Mouse (Mus musculus) hindbrain, embryonic 14.5 days (tissue): Measurements from ENCODE around the gene BC049715. TPM values are rescaled to one million over a fixed set of nuclear protein-coding genes. Genes with fewer than 3 reads are reported as not detected.

Source experiments
- ATAC-seq: fragments of 200-750 bp; cut with Nextera tagmentation; 2 replicates; pipeline ENCODE4 v1.8.0; 2017; ENCODE audit warnings: moderate number of reproducible peaks, mild to moderate bottlenecking, moderate TSS enrichment, moderate library complexity; ENCODE audit not compliant: low FRiP score
- DNase-seq: peaks from one replicate; pipeline ENCODE4 v3.0.0-alpha.2; 2015; ENCODE audit warnings: low spot score
- H3K27ac ChIP-seq: fragments of 300-500 bp; sonication (generic); 2 replicates; pipeline ENCODE4 v1.5.1; 2014; ENCODE audit warnings: mild to moderate bottlenecking, moderate library complexity
- H3K27me3 ChIP-seq: fragments of 300-500 bp; sonication (generic); 2 replicates; pipeline ENCODE4 v1.6.1; 2014; ENCODE audit warnings: mild to moderate bottlenecking, low read length, mixed read lengths; ENCODE audit not compliant: control insufficient read depth, insufficient read depth
- H3K36me3 ChIP-seq: fragments of 300-500 bp; sonication (generic); replicated peaks from 2 replicates; pipeline ENCODE4 v1.6.1; 2014; ENCODE audit not compliant: control insufficient read depth, insufficient read depth
- H3K4me1 ChIP-seq: fragments of 300-500 bp; sonication (generic); replicated peaks from 2 replicates; pipeline ENCODE4 v1.6.1; 2014; ENCODE audit warnings: antibody characterized with exemption, low read length, mixed read lengths; ENCODE audit not compliant: control insufficient read depth, insufficient read depth
- H3K4me2 ChIP-seq: fragments of 300-500 bp; sonication (generic); replicated peaks from 2 replicates; pipeline ENCODE4 v1.6.1; 2014; ENCODE audit warnings: mild to moderate bottlenecking, moderate library complexity
- H3K4me3 ChIP-seq: fragments of 300-500 bp; sonication (generic); replicated peaks from 2 replicates; pipeline ENCODE4 v1.5.1; 2014; ENCODE audit warnings: mild to moderate bottlenecking, low read length
- H3K9ac ChIP-seq: fragments of 300-500 bp; sonication (generic); 2 replicates; pipeline ENCODE4 v1.6.1; 2014
- H3K9me3 ChIP-seq: fragments of 300-500 bp; sonication (generic); 2 replicates; pipeline ENCODE4 v1.6.1; 2016; ENCODE audit warnings: low read length; ENCODE audit not compliant: control insufficient read depth
- WGBS: fragments of 180-500 bp; shearing (Covaris S2); extraction: QIAGEN DNeasy Blood & Tissue Kit; methylation state at CpG from one replicate; pipeline ENCODE4 v1.1.7; 2014; 5-methylcytosine and 5-hydroxymethylcytosine counted together
- microRNA-seq: library from miRNA; unstranded; fragments of <30 nt; microRNA quantifications from one replicate; pipeline ENCODE4, GENCODE M21; 2016
- polyA plus RNA-seq: library from polyadenylated mRNA; unstranded; fragments of >200 nt; fragmentation: Nextera tagmentation; extraction: Ambion mirVana; gene quantifications from 2 replicates; pipeline ENCODE4 v1.2.1, GENCODE M21; 2014

Gene BC049715
- polyA plus RNA-seq, 1 experiment from 2014 or later = 2.0 TPM

DNA sequence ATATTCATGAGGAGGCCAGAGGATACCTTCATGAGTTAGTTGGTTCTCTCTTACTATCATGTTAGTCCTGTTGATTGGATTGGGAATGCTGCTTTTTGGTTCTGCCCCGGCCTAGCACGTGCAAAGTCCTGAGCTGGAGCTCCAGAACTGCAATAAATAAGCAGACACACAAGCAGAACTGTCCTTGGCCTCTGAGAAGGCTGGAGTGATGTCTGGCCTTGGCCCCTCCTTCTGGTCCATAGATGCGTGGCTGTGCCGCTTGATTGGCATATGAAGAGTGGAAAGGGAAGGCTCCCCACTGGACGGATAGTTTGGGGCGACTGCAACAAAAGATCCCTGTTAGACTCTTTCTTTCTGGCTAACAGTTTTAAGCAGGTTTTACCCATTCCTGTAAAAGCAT lies 61.6 kb downstream of the BC049715 start:
- Histone ChIP-seq H3K27ac (no peak overlapping the region), H3K4me1 (no peaks in the 10 kb centered on the region), H3K9me3 (no peaks in the 10 kb centered on the region), H3K9ac (no peak overlapping the region), H3K27me3 (no peaks in the 10 kb centered on the region), H3K4me3 (no peak overlapping the region), H3K36me3 (no peaks in the 10 kb centered on the region), H3K4me2 (no peak overlapping the region)
- DNase-seq = no peak
- no peak for ATAC-seq
- WGBS = 87% methylated on average over 6 of the region's 6 CpGs

DNA sequence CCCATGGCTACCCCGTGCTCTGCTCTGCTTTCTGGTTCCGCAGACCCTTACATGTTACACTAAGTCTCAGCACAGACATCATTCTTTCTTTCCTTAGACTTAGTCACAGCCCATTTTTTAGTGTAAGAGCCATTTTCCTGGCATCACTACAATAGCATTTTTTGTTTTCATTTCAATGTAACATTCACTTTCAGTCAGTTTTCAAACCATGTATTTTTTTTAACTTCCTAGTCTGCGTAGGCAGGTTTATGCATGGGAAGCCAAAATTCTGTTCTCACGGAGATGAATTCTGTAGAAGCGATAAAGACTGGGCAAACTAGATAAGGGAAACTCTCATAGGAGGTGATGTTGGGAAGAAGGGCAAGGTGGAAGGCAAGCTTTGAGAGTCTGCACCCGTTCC lies 62.1 kb downstream of the BC049715 start:
- 91% methylated on average over 6 of the region's 6 CpGs for WGBS
- H3K4me1 ChIP-seq = no peaks in the 10 kb centered on the region
- H3K27ac ChIP-seq = no peak overlapping the region
- no peak for ATAC-seq
- no peak overlapping the region for H3K9ac ChIP-seq
- no peak for DNase-seq
- H3K27me3 ChIP-seq = no peaks in the 10 kb centered on the region
- no peak overlapping the region for H3K4me3 ChIP-seq
- no peaks in the 10 kb centered on the region for H3K9me3 ChIP-seq
- H3K36me3 ChIP-seq = no peaks in the 10 kb centered on the region
- no peak overlapping the region for H3K4me2 ChIP-seq

Small RNA genes within 50 kb of the gene (microRNA-seq; reads per million reads assigned to microRNA genes)
- not detected for gene Gm44364

Other genes with a start within 250 kb of the BC049715 start
- 2.5 and 2.9 TPM in 2 replicates for gene Plbd1, start 165.7 kb upstream of the BC049715 start, polyA plus RNA-seq
- gene Gucy2c, start 45.9 kb upstream of the BC049715 start, polyA plus RNA-seq = 0.05 TPM in 2 replicates
- 0.43 and 0.78 TPM in 2 replicates for gene Hist4h4, start 23.2 kb upstream of the BC049715 start, polyA plus RNA-seq
- 93.6 and 112 TPM in 2 replicates for gene H2afj, start 19.4 kb upstream of the BC049715 start, polyA plus RNA-seq
- gene Wbp11, start 607 bp downstream of the BC049715 start, polyA plus RNA-seq = 74.7 and 77.5 TPM in 2 replicates
- 1.8 and 1.9 TPM in 2 replicates for gene Smco3, start 7.8 kb downstream of the BC049715 start, polyA plus RNA-seq
- 0.10 and 0.21 TPM in 2 replicates for gene Art4, start 30.1 kb downstream of the BC049715 start, polyA plus RNA-seq
- gene Mgp, start 48.2 kb downstream of the BC049715 start, polyA plus RNA-seq = 9.2 and 11.7 TPM in 2 replicates
- not detected in 2 replicates for gene Erp27, start 94.6 kb downstream of the BC049715 start, polyA plus RNA-seq
- 0.03 and 0.48 TPM in 2 replicates for gene Pde6h, start 96.2 kb downstream of the BC049715 start, polyA plus RNA-seq
- 14.7 and 17.9 TPM in 2 replicates for gene Arhgdib, start 114.3 kb downstream of the BC049715 start, polyA plus RNA-seq